Mouse (Mus musculus): ENCODE measurements around the gene Vmn1r211. TPM values are rescaled to one million over a fixed set of nuclear protein-coding genes. Genes with fewer than 3 reads are reported as not detected.

Vmn1r211 gene
- not detected in 2 replicates for polyA plus RNA-seq (2012; rRNA removed)

GRCm38 (mm10) chr13:22857461-22857860 lies at the start of gene Vmn1r211:
Gene Vmn1r211, minus strand, starts transcription at chr13:22857561.

GRCm38 (mm10) chr13:22884105-22884504 lies 26.7 kb upstream of the Vmn1r211 start, which contains the start of gene Vmn1r212:
Gene Vmn1r212, minus strand, starts transcription at chr13:22884205.

GRCm38 (mm10) chr13:22831248-22831647 lies 26.1 kb downstream of the Vmn1r211 start, which contains the start of gene Vmn1r210:
Gene Vmn1r210, minus strand, starts transcription at chr13:22831348.

GRCm38 (mm10) chr13:22809582-22809981 lies 47.8 kb downstream of the Vmn1r211 start, which contains the start of gene Vmn1r209:
Gene Vmn1r209, minus strand, starts transcription at chr13:22809682.

Other genes starting within 250 kb of the Vmn1r211 start
- gene Vmn1r206, start 233.3 kb downstream of the Vmn1r211 start, polyA plus RNA-seq (2012; rRNA removed): not detected in 2 replicates
- not detected in 2 replicates for gene Vmn1r207-ps, start 127.9 kb downstream of the Vmn1r211 start, polyA plus RNA-seq (2012; rRNA removed)
- gene Vmn1r208, start 80.2 kb downstream of the Vmn1r211 start, polyA plus RNA-seq (2012; rRNA removed): not detected in 2 replicates
- not detected in 2 replicates for gene Vmn1r209, start 47.9 kb downstream of the Vmn1r211 start, polyA plus RNA-seq (2012; rRNA removed)
- gene Vmn1r210, start 26.2 kb downstream of the Vmn1r211 start, polyA plus RNA-seq (2012; rRNA removed): not detected in 2 replicates
- gene Vmn1r212, start 26.6 kb upstream of the Vmn1r211 start, polyA plus RNA-seq (2012; rRNA removed): not detected in 2 replicates
- gene Vmn1r213, start 150.1 kb upstream of the Vmn1r211 start, polyA plus RNA-seq (2012; rRNA removed): not detected in 2 replicates
- gene Vmn1r214, start 172.9 kb upstream of the Vmn1r211 start, polyA plus RNA-seq (2012; rRNA removed): not detected in 2 replicates
- gene Vmn1r215, start 210.5 kb upstream of the Vmn1r211 start, polyA plus RNA-seq (2012; rRNA removed): not detected in 2 replicates